Mouse (Mus musculus) CH12.LX (cell line): ENCODE results near the gene Adrb1. TPM values are rescaled to one million over a fixed set of nuclear protein-coding genes. Genes with fewer than 3 reads are reported as not detected.

Experiments used
- DNase-seq: peaks from one replicate; pipeline ENCODE4 v3.0.0-alpha.2; 2013; ENCODE audit errors: extremely low read depth
- H3K27ac ChIP-seq: 2 replicates; pipeline ENCODE4 v1.5.1; 2012; ENCODE audit warnings: low read depth, mild to moderate bottlenecking, control low read depth, moderate library complexity; ENCODE audit not compliant: insufficient read depth
- H3K27me3 ChIP-seq: replicated peaks from 2 replicates; pipeline ENCODE3; 2012; ENCODE audit warnings: inconsistent platforms
- H3K36me3 ChIP-seq, 2 experiments: replicated peaks in 1 of 2; 2 replicates each; pipeline versions ENCODE3 to v1.6.1; 2012; ENCODE audit warnings: inconsistent platforms in 1 of 2, low read length in 1 of 2, mild to moderate bottlenecking in 1 of 2, mixed read lengths in 1 of 2, moderate library complexity in 1 of 2; ENCODE audit not compliant: control insufficient read depth in 1 of 2, insufficient read depth in 1 of 2
- H3K4me1 ChIP-seq, 2 experiments: 2 replicates each; pipeline ENCODE4 v1.6.1; 2012; ENCODE audit warnings: inconsistent platforms in 1 of 2, moderate library complexity in 1 of 2; ENCODE audit not compliant: insufficient read depth in 2 of 2, control insufficient read depth in 1 of 2
- H3K4me2 ChIP-seq: 2 replicates; pipeline ENCODE4 v1.6.1; 2012; ENCODE audit warnings: low read depth, mild to moderate bottlenecking, control low read depth; ENCODE audit not compliant: poor library complexity, insufficient read depth, severe bottlenecking
- H3K4me3 ChIP-seq, 3 experiments: fragments of 150-350 bp in 1 of 3; sonication (generic) in 1 of 3; replicated peaks in 1 of 3; 2 replicates each; pipeline versions ENCODE3 to v1.5.1; 2011 to 2012; ENCODE audit warnings: low read depth in 2 of 3, low read length in 2 of 3, mild to moderate bottlenecking in 2 of 3, moderate library complexity in 2 of 3, control low read depth in 1 of 3, improper control_type of control experiment in 1 of 3, inconsistent platforms in 1 of 3, mixed read lengths in 1 of 3; ENCODE audit not compliant: poor library complexity in 1 of 3
- H3K79me2 ChIP-seq: replicated peaks from 2 replicates; pipeline ENCODE4 v1.6.1; 2012; ENCODE audit warnings: mild to moderate bottlenecking, moderate library complexity; ENCODE audit not compliant: control insufficient read depth, poor library complexity, insufficient read depth, severe bottlenecking; ENCODE audit errors: extremely low read depth
- H3K9ac ChIP-seq: 2 replicates; pipeline ENCODE4 v1.6.1; 2012; ENCODE audit warnings: low read depth, mild to moderate bottlenecking, control low read depth, moderate library complexity; ENCODE audit not compliant: insufficient read depth
- H3K9me3 ChIP-seq: replicated peaks from 2 replicates; pipeline ENCODE3; 2012; ENCODE audit warnings: low read length, inconsistent platforms, mixed read lengths
- E2F4 ChIP-seq: IDR thresholded peaks from 2 replicates; pipeline ENCODE4 v1.6.1; 2011; ENCODE audit warnings: low read depth, low read length, improper control_type of control experiment; ENCODE audit not compliant: insufficient replicate concordance
- EP300 ChIP-seq: IDR thresholded peaks from 2 replicates; pipeline ENCODE4 v1.6.1; 2011; ENCODE audit warnings: low read length, improper control_type of control experiment
- GABPA ChIP-seq: IDR thresholded peaks from 2 replicates; pipeline ENCODE4 v1.6.1; 2012; ENCODE audit warnings: low read depth, low read length, improper control_type of control experiment, inconsistent platforms; ENCODE audit not compliant: insufficient replicate concordance
- HCFC1 ChIP-seq: IDR thresholded peaks from 2 replicates; pipeline ENCODE4 v1.6.1; 2012; ENCODE audit warnings: low read depth, mild to moderate bottlenecking, inconsistent platforms, low read length, improper control_type of control experiment
- MAX ChIP-seq: IDR thresholded peaks from 2 replicates; pipeline ENCODE4 v1.6.1; 2011; ENCODE audit warnings: low read length, improper control_type of control experiment
- MEF2A ChIP-seq: IDR thresholded peaks from 2 replicates; pipeline ENCODE4 v1.6.1; 2014; ENCODE audit warnings: low read depth, mild to moderate bottlenecking, inconsistent platforms, low read length, improper control_type of control experiment, borderline replicate concordance
- MXI1 ChIP-seq: IDR thresholded peaks from 2 replicates; pipeline ENCODE4 v1.6.1; 2011; ENCODE audit warnings: mild to moderate bottlenecking, low read depth, low read length, improper control_type of control experiment
- MYC ChIP-seq: IDR thresholded peaks from 2 replicates; pipeline ENCODE4 v1.6.1; 2011; ENCODE audit warnings: low read depth, mild to moderate bottlenecking, improper control_type of control experiment, low read length
- NELFE ChIP-seq: IDR thresholded peaks from 2 replicates; pipeline ENCODE4 v1.6.1; 2011; ENCODE audit warnings: low read depth, low read length, improper control_type of control experiment
- RAD21 ChIP-seq: IDR thresholded peaks from 2 replicates; pipeline ENCODE4 v1.6.1; 2011; ENCODE audit warnings: low read depth, mild to moderate bottlenecking, low read length, improper control_type of control experiment, moderate library complexity
- SIN3A ChIP-seq: IDR thresholded peaks from 2 replicates; pipeline ENCODE4 v1.6.1; 2012; ENCODE audit warnings: low read length, improper control_type of control experiment, inconsistent platforms
- SMC3 ChIP-seq: IDR thresholded peaks from 2 replicates; pipeline ENCODE4 v1.6.1; 2011; ENCODE audit warnings: low read depth, low read length, improper control_type of control experiment
- TCF12 ChIP-seq: IDR thresholded peaks from 2 replicates; pipeline ENCODE4 v1.6.1; 2014; ENCODE audit warnings: low read depth, mild to moderate bottlenecking, inconsistent platforms, low read length, improper control_type of control experiment
- USF1 ChIP-seq: IDR thresholded peaks from 2 replicates; pipeline ENCODE4 v1.6.1; 2014; ENCODE audit warnings: low read depth, mild to moderate bottlenecking, inconsistent platforms, low read length, improper control_type of control experiment
- ZKSCAN1 ChIP-seq: IDR thresholded peaks from 2 replicates; pipeline ENCODE4 v1.6.1; 2012; ENCODE audit warnings: low read depth, inconsistent platforms, low read length, improper control_type of control experiment, borderline replicate concordance
- ZMIZ1 ChIP-seq: IDR thresholded peaks from 2 replicates; pipeline ENCODE4 v1.6.1; 2012; ENCODE audit warnings: low read depth, mild to moderate bottlenecking, inconsistent platforms, low read length, improper control_type of control experiment
- ZNF384 ChIP-seq: IDR thresholded peaks from 2 replicates; pipeline ENCODE4 v1.6.1; 2012; ENCODE audit warnings: low read depth, low read length, improper control_type of control experiment, inconsistent platforms
- dilution Hi-C: fragments of 300-500 bp; cut with MboI; formaldehyde crosslinking; loops from 2 replicates; pipeline ENCODE4 v1.14.3; 2020; ENCODE audit warnings: low sequenced_read_pairs; ENCODE audit not compliant: extremely low pct_unique_long_range_greater_than_20kb, extremely low pct_ligation_motif_present
- in situ Hi-C: fragments of 300-500 bp; cut with MboI; formaldehyde crosslinking; loops from 3 replicates; pipeline ENCODE4 v1.14.3; 2019; ENCODE audit warnings: low sequenced_read_pairs, low pct_ligation_motif_present, low pct_unique_long_range_greater_than_20kb, mixed read lengths
- polyA plus RNA-seq: library from polyadenylated mRNA; unstranded; fragments of >175 nt; gene quantifications from 2 replicates; pipeline ENCODE4 v1.2.1, GENCODE M21; 2012; ENCODE audit warnings: low read depth; ENCODE audit not compliant: insufficient read length
- total RNA-seq, 2 experiments: library from RNA; depleted of rRNA; stranded (reverse); fragments of 300-350 nt in 1 of 2; fragments of >200 nt in 1 of 2; gene quantifications; 2 replicates each; pipeline ENCODE4 v1.2.3; 2012 to 2014

Adrb1 gene
- total RNA-seq (2012; rRNA removed) (not detected in 2 replicates), total RNA-seq (2014; rRNA removed) (not detected in 2 replicates), polyA plus RNA-seq (not detected in 2 replicates)

DNA sequence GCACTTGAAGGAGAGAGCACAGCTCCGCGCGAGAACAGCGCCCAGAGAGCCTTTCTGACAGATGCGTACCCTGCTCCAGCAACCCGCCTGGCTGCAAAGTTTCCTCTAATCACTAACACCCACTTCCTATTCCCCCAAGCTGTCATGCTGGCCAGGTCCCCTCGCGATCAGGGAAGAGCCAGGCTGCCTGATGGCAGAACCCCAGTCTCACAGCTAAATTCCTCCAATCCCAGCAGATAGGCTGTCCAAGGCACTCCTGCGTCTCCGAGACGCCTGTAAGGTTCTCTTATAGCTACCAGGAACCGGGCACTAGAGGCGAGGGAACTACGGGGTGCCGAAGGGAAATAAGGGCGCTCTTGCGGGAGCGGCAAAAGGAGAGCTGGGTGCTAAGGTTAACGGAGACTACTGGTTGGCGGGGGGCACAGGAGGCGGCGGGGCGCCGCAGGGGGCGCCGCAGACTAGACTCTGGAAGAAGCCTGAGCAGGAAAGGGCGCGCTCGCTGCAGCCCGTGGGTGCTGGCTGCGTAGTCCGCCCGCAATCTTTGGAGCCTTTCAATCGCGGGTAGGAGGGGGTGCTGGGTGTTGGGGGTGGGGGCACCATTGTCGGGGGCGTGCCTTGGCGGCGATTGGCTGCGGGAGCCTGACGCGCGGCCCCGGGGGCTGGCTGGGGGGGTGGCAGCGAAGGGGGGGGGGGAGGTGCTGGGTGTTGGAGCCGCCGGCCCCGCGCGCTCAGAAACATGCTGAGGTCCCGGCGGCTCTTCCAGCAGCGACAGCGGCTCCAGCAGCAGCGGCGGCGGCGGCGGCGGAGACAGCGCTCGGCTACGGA is at the start of gene Adrb1:
TSS of gene Adrb1 (plus strand) at position 813 of the 825 bp plus-strand sequence.
- Histone ChIP-seq H3K4me1 (peaks cover 0 to 25% of the 10 kb centered on the region in 2 experiments; a peak in 2 of 4 replicates), H3K9me3 (peaks cover 22% of the 10 kb centered on the region), H3K27ac (no peak within 1 kb of the TSS), H3K9ac (no peak within 1 kb of the TSS), H3K79me2 (no peaks in the 10 kb centered on the region), H3K4me3 (no peak within 1 kb of the TSS), H3K27me3 (no peaks in the 10 kb centered on the region)
- no peak for DNase-seq
- dilution Hi-C loops = no loop called here
- TF ChIP-seq HCFC1 (no peak), E2F4 (no peak), SIN3A (no peak), GABPA (no peak), USF1 (no peak), ZNF384 (no peak), ZMIZ1 (no peak), MAX (no peak), TCF12 (no peak), MYC (no peak), NELFE (no peak)
- TF ChIP-seq, all 38 proteins: peak for 0
- Histone ChIP-seq H3K36me3 (no peaks in the 10 kb centered on the region), H3K4me2 (no peak within 1 kb of the TSS)
- in situ Hi-C loops = no loop called here

DNA sequence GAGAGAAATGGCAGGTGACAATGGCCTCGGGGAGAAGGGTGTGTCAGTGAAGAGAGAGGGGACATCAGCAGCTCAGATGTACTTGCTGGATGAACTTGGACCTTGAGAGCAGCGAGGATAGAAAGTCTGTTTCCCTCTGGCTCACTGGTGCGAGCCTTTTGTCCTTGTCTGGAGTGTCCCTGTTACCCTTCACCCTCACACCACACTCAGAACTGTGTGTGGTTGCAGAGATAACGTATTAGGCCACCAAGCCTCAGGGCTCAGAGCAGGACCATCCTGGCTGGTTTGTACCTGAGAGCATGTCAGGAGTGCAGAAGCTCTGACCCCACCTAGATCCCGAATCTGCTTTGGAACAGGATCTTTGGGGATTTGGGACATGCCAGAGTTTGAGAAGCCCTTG is 46.3 kb upstream of the Adrb1 start:
- no peak for DNase-seq
- in situ Hi-C loops = no loop called here
- dilution Hi-C loops = no loop called here

More for the DNA sequence above, 46.3 kb upstream of the Adrb1 start:
- H3K9ac ChIP-seq = no peak overlapping the region
- no peak for TF ChIP-seq RAD21
- no peak for TF ChIP-seq USF1
- TF ChIP-seq ZNF384 = no peak
- no peak for TF ChIP-seq MXI1
- no peak for TF ChIP-seq MYC
- TF ChIP-seq GABPA = no peak
- TF ChIP-seq EP300 = no peak
- TF ChIP-seq MAX = no peak
- TF ChIP-seq ZKSCAN1 = no peak
- no peak for TF ChIP-seq SMC3
- no peak for TF ChIP-seq MEF2A
- peaks cover 4 to 30% of the 10 kb centered on the region in 2 experiments; a peak in 2 of 4 replicates for H3K4me1 ChIP-seq
- no peaks in the 10 kb centered on the region for H3K9me3 ChIP-seq
- no peak overlapping the region for H3K27ac ChIP-seq
- H3K79me2 ChIP-seq = no peaks in the 10 kb centered on the region
- H3K4me3 ChIP-seq = no peak overlapping the region
- H3K4me2 ChIP-seq = no peak overlapping the region
- H3K27me3 ChIP-seq = no peaks in the 10 kb centered on the region
- H3K36me3 ChIP-seq = no peaks in the 10 kb centered on the region
